Mouse (Mus musculus): ENCODE results near the gene Acmsd.

Gene Acmsd

DNA sequence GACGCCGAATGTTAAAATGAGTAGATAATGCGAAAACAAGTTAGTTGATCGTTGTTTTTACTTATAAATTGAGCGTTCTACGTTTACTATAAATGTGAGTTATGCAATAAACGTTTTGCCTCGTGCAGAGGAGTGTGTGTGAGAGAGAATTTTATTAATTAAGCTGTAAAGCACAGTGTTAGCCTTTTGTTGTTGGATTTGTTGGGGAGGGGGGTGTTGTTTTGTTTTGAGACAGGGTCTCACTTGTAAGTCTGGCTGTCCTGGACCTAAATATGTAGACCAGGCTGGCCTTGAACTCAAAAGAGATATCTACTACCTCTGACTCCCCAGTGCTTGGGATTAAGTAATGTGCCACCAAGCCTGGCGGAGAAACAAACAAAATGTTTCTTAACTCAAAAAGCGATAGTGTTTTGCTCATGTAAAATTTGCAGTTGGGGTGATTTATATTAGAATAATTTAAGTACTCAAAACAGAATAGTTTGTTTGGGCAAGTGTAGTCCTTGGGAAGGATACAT is 46.0 kb downstream of the Acmsd start:
- DNase-seq (ENCODE audit: low read depth, low spot score): no peak

DNA sequence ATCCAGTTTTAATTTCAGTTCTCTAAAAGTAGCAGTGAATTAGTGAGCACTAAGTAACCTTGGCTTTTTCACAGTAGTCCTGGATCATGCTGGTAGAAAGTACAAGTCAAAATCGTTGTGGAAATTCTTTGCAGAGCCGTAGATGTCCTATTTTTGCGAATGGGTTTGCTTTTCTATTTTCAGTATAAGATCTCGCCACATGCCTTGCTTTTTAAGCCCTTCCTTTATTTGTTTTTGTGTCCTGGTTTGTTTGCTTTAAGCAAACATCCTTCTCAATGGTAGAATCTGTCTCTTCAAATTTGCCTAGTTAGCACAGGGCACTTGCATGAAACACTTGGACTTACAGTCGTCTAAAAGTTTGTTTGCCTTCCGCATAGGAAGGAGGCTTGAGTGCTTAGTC is 47.0 kb downstream of the Acmsd start:
- DNase-seq (ENCODE audit: low read depth, low spot score): no peak

DNA sequence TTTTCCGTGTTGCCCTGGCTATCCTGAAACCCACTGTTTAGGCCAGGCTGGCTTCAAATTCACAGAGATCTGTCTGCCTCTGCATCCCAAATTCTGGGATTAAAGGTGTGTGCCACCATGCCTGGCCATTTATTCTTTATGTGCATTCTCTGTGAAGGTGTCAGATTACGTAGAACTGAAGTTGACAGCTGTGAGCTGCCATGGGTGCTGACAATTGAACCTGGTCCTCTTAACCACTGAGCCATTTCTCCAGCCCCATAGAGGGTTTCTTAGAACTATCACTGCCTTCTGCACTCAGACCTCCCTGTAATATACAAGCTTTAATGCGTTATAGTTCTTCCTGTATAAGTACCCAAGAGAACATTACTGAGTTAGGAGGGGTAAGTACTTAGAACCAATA is 49.4 kb downstream of the Acmsd start:
- no peak for DNase-seq (ENCODE audit: low read depth, low spot score)

DNA sequence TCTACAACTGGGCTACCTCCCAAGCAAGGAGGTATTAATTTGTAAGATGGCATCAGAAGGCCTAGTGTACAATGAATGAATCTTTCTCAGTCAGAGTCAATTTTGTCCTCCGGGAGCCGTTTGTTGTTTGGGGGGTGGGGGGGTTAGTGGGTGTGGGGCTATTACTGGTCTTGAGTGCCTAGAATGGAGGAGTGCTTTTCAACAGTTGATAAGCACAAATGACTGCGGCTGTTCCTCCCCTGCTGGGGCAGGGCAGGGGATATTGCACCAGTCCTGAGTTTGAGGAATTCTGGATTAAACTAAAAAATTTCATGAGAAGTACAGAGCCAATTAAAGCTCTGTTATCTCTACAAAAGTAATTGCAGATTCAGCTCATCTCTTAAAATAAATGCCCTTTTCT is 50.9 kb downstream of the Acmsd start:
- DNase-seq (ENCODE audit: low read depth, low spot score): no peak

DNA sequence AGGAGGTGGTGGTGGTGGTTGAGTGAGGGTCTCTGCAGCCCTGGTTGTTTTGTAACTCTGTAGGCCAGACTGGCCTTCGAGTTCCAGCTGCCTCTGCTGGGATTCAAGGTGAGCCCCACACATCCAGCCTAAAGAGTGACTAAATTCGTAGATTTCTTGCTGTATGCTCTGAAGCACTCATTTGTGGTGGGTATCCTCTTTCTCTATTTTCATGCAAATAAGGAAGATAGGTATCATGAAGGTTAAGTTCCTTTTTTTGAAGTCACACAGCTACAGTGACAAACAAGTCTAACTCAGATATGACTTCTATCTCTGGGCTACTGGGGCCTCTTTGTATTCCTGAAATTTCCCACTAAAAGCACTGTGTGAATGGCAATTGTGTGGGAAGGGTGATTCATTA is 51.6 kb downstream of the Acmsd start:
- no peak for DNase-seq (ENCODE audit: low read depth, low spot score)

DNA sequence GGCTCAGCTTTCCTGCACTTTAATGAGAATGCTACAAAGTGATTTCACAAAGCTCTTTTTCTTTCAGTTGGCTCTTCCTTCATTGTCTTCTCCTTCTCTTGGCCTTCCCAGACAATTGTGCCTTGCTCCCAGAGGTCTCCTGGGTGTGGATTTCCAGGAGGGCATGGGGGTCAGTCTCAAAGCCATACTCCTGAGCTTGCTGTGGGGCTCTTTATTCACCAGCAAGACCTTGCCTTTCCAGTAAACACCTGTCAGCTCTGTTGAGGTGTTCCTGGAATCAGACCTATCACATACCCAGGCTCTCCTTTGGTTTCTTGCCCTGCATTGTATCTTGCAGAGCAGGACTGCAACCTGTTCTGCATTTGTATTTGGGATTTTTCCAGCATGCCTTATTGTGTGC is 54.6 kb downstream of the Acmsd start:
- no peak for DNase-seq (ENCODE audit: low read depth, low spot score)

DNA sequence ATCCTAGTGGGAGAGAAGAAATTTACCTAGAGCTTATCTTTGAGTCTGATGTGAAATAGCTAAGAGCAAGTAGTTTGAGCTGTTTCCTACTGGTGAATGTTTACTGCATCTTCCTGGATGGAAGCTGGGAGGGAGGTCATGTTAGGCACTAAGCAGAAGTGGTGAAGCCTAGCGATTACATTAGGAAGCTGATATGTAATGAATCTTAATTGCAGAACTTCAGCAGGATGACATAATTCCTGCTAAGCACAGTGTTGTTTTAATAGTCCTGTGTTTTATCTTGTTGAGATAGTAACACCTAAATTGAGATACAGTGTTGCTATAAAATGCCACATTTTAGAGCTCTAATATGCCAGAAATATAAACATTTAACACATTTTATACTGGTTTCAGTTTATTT is 56.7 kb downstream of the Acmsd start:
- no peak for DNase-seq (ENCODE audit: low read depth, low spot score)

DNA sequence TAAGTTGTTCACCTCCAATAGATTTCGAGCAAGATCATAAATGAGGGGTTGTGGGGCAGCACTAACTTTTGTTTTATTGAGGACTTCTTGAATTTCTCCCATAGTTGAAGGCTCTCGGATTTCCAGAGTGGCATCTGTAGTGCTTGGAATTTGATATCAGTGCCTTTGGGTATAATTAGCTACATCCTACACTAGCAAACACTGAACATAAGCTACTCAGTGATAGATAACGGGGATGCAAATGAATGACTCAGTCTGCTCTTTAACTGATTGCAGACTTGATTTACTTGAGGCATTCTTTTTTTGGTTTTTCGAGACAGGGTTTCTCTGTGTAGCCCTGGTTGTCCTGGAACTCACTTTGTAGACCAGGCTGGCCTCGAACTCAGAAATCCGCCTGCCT is 59.7 kb downstream of the Acmsd start:
- DNase-seq (ENCODE audit: low read depth, low spot score): no peak

DNA sequence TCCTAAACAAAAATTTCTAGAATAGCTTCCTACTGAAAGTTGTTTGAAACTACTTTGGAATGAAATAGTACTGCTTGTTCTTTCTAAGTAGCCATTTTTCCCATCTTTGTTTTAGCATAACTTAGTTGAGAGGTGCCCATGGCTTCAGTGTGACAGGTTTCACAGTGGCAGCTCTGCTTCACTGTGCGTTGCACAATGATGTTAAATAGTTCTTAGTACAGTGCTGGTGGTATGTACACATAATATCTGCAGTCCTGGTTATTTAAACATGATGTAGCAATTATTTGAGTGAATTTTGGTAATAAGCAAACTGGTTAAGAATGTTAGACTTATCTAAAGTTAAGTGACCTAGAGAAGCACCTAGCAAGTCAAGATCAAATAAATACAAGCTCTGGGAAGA is 64.2 kb downstream of the Acmsd start:
- no peak for DNase-seq (ENCODE audit: low read depth, low spot score)

DNA sequence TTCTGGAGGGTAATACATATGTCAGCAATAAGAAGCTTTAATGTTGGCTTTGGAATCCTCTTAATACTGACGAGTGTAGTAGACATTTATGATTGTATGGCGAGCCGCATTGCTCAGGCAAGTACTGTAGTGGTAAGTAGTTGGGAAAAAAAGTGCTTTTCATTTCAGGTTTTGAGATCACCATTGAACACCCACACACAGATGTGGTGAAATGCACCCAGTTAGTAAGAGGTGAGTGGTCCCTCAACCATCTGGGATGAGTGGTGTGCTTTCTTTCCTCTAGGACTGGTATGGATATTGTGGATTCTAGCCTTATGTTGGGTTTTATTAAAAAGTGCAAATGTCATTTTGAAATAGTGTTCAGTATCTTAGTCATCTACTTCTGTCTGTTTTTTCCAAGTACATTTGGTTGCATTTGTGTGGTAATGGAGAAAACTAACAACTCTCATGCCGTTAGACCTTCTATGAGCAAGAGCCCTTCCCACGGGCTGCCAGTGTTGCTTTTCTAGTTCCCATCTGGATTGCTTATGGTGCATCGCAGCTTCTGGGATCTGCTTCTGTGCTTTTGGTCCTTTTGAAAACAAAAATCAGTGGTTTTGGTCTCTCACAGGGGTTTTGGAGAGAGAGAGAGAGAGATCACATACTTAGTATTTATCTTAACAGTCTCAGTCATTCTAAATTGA is 66.0 kb downstream of the Acmsd start:
- no peak for DNase-seq (ENCODE audit: low read depth, low spot score)

DNA sequence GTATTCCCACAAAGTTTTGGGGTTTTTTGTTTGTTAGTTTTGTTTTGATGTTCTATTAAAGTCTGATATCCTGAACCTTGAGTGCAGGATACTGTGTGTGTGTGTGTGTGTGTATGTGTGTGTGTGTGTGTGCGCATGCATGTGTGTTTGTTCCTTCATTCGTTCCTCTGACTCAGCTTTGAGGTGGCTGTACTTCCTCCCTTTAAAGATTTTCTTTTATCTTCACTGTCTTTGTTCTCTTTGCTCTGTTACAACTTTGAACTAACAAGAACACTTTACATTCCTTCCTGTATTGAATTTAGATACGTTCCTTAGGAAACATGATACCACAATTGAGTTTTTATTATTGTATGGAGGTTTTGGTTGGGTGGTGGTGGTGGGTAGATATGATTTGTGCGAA is 67.1 kb downstream of the Acmsd start:
- DNase-seq (ENCODE audit: low read depth, low spot score): no peak

DNA sequence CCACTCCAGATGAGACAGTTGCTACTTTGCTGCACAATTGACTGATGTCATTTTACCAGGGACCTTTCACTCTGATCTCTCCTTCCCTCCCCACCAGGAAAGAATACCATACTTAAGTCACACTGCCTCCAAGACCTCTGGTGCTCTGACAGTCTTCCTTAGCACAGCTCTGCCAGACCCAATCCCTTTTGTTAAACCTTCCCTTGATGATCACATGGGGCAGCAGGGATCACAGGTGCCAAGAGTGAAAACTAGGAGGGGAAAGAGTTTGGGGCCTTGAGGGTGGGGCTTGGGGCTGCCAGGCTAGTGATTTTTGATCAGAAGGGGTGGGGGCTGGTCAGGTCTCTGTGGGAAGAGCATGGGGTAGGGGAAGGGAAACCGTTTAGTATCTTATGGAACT is 67.5 kb downstream of the Acmsd start:
- no peak for DNase-seq (ENCODE audit: low read depth, low spot score)

DNA sequence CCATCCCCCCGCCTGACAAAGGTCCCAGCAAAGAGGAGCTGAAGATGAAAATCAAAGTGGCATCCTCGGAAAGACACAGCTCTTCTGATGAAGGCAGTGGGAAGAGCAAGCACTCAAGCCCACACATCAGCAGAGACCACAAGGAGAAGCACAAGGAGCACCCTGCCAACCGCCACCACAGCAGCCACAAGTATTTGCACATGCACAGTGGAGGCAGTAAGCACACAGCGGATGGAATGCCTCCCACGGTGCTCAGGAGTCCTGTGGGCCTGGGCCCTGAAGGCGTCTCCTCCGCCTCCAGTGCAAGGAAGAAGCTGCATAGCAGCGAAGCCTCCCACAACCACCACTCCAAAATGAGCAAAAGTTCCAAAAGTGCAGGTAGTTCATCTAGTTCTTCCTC is 73.7 kb downstream of the Acmsd start:
- no peak for DNase-seq (ENCODE audit: low read depth, low spot score)

DNA sequence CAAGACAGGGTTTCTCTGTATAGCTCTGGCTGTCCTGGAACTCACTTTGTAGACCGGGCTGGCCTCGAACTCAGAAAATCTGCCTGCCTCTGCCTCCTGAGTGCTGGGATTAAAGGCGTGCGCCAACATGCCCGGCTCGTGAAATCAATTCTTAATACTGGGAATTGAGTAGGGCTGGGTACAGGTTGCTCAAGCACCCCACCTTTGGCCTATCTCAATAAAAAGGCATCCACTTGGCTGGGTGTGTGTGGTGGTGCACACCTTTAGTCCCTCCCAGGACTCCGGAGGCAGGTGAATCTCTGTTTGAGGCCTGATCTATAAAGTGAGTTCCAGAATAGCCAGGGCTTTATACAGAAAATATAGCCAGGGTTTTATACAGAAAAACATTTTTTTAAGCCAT is 79.5 kb downstream of the Acmsd start:
- no peak for DNase-seq (ENCODE audit: low read depth, low spot score)

DNA sequence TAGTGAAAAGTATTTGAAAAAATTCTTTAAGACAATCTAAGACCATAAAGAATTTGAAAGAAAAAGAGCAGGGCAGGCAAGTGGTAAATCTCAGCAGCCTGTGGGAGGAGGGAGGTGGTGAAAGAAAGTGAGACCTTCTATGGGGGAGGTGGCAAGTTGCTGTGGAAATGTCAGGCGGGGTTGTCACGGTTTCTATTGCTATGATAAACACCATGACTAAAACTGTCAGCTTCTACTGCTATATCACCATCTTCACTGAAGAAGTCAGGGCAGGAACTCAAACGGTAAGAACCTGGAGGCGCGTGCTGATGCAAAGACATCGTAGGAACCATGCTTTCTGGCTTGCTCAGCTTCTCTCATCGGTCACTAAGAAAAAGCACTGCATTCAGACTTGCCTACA is 83.7 kb downstream of the Acmsd start:
- no peak for DNase-seq (ENCODE audit: low read depth, low spot score)

DNA sequence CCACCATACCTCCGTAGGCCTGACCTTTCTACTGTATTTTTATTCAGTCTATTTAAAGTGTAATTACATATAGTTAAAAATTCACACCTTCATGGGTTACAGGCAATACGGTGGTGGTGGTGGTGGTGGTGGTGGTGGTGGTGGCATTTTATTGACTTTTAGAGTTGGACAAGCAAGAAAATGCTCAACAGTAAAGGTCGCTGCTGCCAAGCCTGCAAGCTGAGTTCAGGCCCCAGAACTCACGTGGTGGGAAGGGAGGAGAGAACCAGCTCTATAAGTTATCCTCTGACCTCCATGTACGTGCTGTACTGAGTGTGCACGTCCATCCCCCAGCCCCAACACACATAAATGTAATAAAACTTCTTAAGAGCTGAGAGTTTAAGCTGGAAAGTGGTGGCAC is 87.2 kb downstream of the Acmsd start:
- DNase-seq (ENCODE audit: low read depth, low spot score): no peak
